In the genomic region with DNA sequence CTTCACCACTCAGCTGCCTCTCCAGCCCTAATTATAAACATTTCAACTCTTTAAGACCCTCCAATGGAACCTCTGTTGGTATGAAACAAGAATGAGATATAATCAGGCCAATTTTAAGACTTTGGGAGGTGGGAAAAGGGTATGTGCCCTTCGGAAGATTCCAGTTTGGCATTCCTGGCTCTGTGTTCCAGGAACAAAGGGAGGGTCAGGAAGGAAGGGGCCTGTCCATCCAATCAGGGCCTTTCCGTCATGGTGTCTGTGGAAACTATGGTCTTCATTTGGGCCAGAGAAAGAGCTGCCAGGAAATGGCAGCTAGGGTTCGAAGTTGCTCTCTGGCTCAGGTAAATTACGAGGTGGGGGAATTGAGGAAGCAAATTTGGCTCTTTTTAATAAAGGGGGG, we compare ENCODE assay signal across 12 mouse cellular contexts.
"Had no signal": no experiment of that assay in that cellular context is flagged by ENCODE, and none has a peak within 500 bp of the region (broad histone marks: within the 10 kb centered on the region; RNA-seq: fewer than 3 reads in every experiment).

No protein-coding gene starts in this region.

- H3K4me3 ChIP-seq: limb, embryonic 15.5 days; liver, embryonic 12.5 days; lung, embryonic 15.5 days; midbrain, embryonic 10.5 days; myocyte; neural tube, embryonic 15.5 days had no signal

- H3K9ac ChIP-seq: limb, embryonic 15.5 days; liver, embryonic 12.5 days; lung, embryonic 15.5 days; neural tube, embryonic 15.5 days had no signal

- H3K36me3 ChIP-seq: limb, embryonic 15.5 days; liver, embryonic 12.5 days; lung, embryonic 15.5 days; midbrain, embryonic 10.5 days; neural tube, embryonic 15.5 days had no signal

- H3K27me3 ChIP-seq: limb, embryonic 15.5 days; liver, embryonic 12.5 days; lung, embryonic 15.5 days; neural tube, embryonic 15.5 days had no signal

- DNase-seq: kidney, postnatal 25 days; layer of hippocampus, postnatal 36 days; midbrain, embryonic 14.5 days; right cerebral cortex, adult 18-20 months; right cerebral cortex, postnatal 25 days; thymus, postnatal 36 days had no signal

- ATAC-seq: liver, embryonic 12.5 days had no signal

- H3K4me2 ChIP-seq: limb, embryonic 15.5 days; liver, embryonic 12.5 days; lung, embryonic 15.5 days; neural tube, embryonic 15.5 days had no signal

- H3K9me3 ChIP-seq: limb, embryonic 15.5 days; liver, embryonic 12.5 days; lung, embryonic 15.5 days; midbrain, embryonic 10.5 days; neural tube, embryonic 15.5 days had no signal

- H3K4me1 ChIP-seq: midbrain, embryonic 10.5 days; neural tube, embryonic 15.5 days had no signal

- H3K27ac ChIP-seq: limb, embryonic 15.5 days; liver, embryonic 12.5 days; lung, embryonic 15.5 days; midbrain, embryonic 10.5 days; neural tube, embryonic 15.5 days had no signal
